Mouse (Mus musculus) megakaryocyte, embryonic 14.5 days (primary cell): Measurements from ENCODE around the gene Gng8.

Source experiments
- FLI1 ChIP-seq: IDR thresholded peaks from 2 replicates; pipeline ENCODE4 v1.6.1; 2012; ENCODE audit warnings: low read length, inconsistent platforms, mixed read lengths
- GATA1 ChIP-seq: IDR thresholded peaks from 3 replicates; pipeline ENCODE4 v1.6.1; 2012; ENCODE audit warnings: mixed read lengths, low read length, inconsistent platforms, borderline replicate concordance

DNA sequence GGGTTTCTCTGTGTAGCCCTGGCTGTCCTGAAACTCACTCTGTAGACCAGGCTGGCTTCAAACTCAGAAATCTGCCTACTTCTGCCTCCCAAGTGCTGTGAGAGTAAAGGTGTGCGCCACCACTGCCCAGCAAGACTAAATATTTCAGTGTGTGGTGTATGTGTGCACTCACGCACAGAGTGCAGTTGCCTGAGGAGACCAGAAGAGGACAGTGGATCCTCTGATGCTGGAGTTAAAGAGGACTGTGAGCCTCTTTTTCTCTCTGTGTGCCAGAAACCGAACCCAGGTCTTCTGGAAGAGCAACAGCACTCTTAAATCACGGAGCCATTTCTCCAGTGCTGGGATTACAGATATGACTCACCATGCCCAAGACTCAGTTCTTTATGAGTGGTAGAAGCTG lies 18.2 kb upstream of the Gng8 start:
- TF ChIP-seq GATA1, result no peak
- no peak for TF ChIP-seq FLI1
